Mouse (Mus musculus) gonadal fat pad, adult 2 months (tissue): ENCODE data around the gene Ino80b. TPM values are rescaled to one million over a fixed set of nuclear protein-coding genes. Genes with fewer than 3 reads are reported as not detected.

Experiments
- DNase-seq: peaks from one replicate; pipeline ENCODE4 v3.0.0-alpha.2; 2012; ENCODE audit warnings: low read depth
- polyA plus RNA-seq: library from polyadenylated mRNA; depleted of rRNA; stranded (reverse); fragments of >200 nt; gene quantifications from 2 replicates; pipeline ENCODE4 v1.2.3, GENCODE M21; 2012

Gene Ino80b
- polyA plus RNA-seq, 1 experiment: 17.1 TPM

DNA sequence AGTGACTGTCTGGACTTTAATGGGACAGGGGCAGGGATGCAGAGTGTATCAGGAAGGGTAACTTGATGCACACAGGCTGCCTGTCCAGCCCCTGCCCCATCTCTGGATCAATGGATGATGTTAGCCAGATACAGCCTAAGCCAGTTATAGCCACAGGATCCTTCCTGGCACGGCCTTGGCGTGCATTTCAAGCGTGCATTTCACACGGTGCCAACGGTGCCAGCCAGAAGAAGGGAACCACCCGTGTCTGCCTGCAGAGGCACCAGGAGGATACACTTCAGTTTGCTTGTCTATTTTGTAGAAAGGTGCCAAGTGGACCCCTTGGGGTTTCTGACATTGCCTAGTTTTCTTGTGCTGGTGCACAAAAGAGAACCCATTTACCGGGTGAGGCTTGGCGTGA lies 14.8 kb upstream of the Ino80b start:
- DNase-seq: no peak

DNA sequence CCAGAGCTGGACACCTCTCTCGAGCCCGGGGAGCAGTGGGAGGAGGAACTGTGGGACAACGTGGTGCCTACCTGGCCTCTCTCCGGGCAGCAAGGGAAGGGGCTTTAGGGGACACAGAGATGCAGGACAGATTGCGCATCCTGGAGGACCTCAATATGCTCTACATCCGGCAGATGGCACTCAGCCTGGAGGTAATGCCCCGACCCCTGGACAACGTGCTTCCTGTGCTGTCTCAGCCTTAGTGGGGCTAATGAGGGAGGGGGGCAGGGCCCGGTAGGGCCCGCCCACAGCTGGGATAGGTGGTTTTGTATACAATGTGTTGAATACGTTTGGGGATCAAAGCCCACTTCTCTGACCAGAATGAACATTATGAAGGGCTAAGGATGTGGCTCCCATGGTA lies 12.8 kb upstream of the Ino80b start:
- DNase-seq: no peak

DNA sequence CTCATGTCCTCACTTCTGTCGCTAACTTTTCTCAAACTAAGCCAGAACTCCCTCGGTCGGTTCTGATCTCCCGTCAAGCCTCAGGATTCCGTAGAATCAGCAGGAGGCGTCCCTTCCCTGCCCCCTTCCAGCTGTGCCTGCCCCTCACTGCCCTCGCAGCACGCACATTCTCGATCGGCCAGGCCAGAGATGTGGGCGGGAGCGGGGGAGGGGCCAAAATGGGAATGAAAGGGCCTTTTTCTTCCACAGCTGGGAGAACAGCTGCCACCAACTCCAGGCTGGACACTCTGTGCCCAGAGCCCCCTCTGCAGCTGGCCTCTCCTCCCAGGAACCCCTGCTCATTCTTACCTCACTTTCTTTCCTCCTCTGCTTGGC lies 12.3 kb upstream of the Ino80b start:
- DNase-seq: no peak

DNA sequence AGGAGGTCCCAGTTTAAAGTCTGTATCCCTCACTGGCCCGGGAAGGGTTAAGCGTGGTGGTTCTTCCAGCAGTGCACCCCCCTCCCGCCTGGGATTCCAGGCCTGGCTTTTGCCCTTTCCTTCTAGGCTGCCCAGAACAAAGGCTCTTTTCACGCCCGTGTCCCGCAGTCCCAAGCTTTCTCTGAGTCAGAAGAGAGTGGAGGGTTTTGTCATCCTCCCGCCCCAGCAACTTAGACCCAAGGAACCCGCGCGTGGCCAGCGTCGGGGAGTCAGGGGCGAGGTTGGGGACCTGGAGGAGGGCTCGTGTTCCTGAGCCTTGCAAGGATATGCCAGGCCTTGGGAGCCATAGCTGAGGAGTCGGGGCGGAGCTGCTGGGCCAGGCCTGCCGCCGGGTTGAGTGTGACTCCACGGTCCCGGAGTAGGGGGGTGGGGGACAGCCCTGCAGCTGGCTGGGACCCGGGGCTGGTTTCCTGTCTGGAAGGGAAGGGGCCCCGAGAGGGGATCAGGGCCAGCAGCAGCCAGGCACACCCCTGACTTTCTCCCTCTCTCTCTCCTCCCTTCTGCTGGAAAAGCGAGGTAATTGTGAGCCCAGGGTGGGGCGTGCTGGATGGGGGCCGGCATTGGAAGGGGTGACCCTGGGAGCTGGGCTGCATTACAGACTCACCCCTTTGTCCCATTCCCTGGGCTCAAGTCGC lies 11.8 kb upstream of the Ino80b start:
- DNase-seq: no peak

DNA sequence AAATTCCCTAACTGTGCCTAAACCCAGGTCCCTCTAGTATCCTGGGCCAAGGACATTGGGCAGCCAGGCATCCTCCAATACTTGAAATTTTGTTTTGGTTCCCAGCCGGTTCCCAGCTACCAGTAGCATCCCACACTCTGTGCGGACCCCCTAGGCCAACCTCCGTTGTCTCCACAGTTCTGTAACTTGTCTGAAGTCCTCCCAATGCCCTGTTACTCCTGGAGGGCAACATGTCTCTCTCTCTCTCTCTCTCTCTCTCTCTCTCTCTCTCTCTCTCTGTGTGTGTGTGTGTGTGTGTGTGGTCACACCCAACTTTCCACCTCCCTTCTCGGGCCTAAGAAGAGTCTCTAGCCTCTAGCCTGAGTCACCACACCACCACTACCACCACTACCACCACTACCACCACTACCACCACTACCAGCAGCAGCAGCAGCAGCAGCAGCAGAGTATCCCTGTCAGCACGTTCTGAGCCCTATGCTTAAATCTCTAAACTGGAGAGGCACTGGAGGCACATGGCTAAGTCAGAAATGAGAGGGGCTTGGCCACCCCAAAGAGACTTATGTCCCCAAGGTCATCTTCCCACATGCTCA lies 11.2 kb upstream of the Ino80b start:
- DNase-seq: no peak

DNA sequence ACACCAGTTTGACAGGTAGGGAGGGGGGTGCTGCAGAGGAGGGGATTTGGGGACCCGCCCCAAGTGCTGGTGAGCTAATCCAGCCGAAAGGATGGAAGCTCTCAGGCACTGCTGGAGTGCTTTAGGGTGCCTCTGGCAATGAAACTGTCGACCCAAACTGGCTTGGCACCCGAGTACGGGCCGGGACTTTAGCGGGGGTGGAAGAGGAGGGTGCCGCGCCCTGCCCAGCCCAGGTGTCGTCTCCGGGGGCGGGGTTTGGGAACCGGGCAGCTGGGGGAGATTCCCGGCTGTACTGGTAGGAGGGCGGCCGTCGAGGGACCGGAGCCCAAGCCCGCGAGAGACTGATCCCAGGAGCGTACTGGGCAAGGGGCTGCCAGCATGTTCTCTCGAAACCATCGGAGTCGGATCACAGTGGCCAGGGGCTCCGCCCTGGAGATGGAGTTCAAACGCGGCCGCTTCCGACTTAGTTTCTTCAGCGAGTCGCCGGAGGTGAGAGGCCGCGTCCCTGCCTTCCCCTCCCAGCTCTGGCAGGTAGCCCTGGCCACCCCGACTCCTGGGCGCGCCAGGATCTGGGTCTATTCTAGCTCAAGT lies 10.4 kb upstream of the Ino80b start:
- DNase-seq: no peak

DNA sequence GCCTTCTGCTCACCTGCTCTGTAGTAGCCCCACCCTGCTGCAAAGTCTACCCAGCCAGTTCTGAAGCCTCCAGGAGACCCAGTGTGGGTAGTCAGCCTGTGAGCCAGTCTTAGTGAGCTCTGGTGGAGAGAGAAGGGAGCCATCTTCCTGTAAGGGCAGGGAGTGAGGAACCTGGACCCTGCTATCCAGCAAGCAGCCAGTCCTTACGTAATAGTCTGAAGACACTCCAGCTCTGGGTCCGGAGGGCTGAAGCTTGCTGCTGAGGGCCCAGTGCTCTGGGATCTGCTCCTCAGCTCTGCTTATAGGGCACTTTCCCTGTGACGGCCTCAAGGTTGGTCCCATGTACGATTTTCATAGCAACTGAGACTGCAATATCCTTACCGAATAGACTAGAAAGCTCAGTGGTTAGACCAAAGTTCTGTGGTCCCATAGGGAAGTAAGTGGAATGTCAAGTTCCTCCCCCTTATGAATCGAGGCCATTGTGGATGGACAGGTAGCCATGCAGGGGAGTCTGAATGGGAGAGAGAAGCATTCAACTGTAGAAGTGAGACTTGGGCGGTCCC lies 9.8 kb upstream of the Ino80b start, which contains the start of gene Rtkn:
Gene Rtkn, plus strand, starts transcription at position 513 of the 563 bp plus-strand sequence.
- DNase-seq: no peak

DNA sequence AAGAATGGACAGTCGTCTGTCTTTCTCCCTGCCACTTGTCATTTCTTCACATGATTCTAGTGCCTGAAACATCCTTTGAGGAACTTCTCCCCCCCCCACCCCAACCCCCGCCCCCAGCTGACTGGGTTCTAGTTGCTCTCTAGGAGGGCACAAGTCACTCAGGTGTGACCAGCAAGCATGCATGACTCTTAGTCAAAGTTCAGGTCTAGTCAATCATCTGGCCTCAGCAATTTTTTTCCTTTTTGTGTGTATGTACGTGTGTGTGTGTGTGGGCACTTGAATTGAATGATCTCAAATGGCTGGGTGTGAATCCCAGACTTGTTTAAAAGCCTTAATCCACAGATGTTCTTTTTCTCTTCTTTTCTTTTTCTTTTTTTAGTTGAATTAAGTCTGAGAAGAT lies 9.0 kb upstream of the Ino80b start:
- DNase-seq: no peak

DNA sequence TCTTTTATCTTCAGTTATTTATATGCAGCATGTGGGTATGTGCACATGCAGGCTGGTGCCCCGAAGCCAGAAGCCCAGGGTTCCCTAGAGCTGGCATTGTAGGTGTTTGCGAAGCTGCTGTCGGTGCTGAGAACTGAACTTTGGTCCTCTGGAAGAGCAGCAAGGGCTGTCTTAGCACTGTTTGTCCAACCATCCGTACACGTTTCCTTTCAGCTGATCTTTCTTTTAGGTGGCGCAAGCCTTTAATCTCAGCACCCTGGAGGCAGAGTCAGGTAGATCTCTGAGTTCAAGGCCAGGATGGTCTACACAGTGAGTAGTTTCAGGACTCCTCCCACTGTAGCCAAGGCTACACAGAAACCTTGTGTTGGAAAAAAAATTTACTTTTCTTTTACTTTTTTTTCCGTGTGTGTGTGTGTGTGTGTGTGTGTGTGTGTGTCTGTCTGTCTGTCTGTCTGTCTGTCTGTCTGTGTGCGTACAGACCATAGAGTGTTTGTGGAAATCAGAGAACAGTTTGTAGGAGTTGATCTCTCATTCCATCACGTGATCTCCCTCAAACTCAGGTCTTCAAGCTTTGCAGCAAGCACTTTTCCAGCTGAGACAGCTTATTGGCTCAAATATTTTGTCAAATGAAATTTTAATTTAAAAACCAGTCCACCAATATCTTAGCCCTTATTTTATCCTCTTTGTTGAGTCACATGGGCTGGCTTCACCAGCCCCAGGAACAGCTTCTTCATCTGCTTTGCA lies 7.1 kb upstream of the Ino80b start:
- DNase-seq: no peak

DNA sequence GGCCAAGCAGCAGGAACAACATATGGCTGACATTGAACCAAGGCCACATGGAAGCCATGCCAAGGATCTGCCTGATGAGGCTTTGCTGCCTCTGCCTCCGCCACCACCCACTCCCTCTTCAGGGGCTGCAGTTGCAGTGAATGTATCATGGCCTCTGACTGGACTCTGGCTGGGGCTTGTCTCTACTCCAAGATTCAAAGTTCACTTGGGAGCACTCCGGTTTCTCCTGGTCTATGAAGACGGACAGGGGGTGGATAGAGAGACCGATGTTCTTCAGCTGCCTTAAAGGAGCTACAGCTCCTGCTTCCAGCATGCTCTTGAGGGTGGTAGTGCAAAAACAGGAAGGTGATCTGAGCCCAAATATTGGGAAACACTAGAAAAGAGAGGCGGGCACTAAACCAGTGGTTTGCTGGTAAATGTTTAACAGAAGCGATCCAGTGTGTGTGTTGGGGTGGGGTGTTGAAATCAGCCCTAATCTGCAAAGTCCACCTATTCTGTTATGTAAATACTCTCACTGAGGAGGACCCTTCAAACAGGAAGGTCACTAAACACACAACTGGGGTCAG lies 6.3 kb upstream of the Ino80b start:
- DNase-seq: no peak

DNA sequence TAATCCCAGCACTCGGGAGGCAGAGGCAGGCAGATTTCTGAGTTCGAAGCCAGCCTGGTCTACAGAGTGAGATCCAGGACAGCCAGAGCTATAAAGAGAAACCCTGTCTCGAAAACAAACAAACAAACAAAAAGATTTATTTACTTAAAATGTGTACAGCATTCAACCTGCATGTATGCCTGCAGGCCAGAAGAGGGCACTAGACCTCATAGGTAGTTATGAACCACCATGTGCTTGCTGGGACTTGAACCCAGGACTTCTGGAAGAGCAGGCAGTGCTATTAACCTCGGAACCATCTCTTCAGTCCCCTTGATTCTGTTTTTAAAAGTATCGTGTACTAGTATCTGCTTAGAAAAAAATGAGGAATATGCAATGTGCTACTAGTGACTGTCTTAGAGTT lies 2.2 kb upstream of the Ino80b start:
- no peak for DNase-seq

DNA sequence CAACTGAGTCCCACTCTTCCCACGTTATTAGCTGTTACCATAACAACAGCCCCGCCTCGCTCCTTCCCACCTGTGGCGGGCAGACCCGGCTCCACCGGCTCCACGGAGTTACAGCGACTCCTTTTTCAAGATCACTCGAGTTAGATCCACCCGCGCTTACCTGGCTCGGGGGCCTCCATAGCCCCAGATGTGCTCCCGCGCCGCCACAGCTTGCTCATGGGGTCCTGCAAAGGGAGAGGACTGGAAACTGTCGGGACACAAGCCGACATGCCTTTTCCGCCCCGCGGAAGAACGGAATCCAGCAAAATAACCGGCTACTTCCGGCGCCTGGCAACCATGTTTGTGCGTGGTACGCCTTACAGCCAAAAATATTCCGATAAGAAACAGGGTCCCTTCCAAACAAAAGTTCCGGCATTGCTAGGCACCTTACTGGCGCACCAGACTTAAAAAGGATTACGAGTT lies 349 bp downstream of the Ino80b start:
- no peak for DNase-seq

DNA sequence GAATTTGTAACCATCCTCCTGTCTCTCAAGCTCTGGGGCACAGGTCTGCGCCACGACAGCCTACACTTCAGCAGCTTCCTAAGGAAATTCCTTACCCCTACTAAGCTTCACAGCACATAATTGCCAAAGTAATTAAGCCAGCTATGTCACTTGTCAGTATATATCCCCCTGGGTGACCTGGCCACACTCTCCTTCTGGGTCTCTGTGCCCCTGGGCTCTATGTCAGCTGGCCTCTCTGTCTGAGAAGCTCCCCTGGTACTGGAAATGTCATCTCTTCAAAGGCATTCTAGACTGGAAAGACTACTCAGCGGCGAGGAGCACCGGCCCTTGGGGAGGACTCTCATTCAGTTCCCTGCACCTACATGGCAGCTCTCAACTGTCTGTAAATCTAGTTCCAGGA lies 2.3 kb downstream of the Ino80b start:
- DNase-seq: no peak

DNA sequence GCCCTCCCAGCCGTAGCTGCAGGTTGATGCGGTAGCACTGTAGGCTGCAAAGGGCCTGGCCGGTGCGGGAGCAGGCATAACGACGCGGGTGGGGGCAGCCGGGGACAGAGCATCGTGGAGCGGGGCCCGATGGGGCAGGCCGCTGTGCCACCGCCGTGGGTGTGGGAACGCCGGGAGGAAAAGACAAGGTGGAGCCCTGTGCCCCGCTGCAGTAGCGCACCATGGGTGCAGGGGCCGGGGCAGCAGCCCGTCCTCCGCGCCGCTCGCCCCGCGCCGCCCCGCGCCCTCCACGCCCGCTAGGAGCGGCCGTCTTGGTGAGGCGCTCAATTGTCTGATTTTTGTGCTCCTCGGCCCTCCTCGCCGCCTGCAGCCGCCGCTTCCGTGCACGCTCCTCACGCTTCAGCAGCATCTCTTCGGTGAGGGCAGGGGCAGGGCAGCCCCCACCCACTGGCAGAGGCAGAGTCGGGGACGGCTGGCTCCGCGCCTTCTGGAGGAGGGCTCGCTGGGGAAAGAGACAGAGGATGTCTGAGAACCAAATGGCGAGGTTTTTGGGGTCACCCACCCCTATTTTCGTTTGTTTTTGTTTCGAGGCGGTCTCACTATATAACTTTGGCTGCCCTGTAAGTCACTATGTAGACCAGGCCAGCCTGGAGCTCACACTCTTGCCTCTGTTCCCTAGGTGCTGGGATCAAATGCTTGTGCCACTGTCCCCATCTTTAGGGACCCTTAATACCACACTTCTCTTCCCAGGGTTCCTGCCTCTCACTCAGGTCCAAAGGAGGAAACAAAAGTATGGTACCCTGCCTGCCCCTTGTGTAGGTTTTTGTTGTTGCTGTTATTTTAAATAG lies 3.1 kb downstream of the Ino80b start:
- no peak for DNase-seq

DNA sequence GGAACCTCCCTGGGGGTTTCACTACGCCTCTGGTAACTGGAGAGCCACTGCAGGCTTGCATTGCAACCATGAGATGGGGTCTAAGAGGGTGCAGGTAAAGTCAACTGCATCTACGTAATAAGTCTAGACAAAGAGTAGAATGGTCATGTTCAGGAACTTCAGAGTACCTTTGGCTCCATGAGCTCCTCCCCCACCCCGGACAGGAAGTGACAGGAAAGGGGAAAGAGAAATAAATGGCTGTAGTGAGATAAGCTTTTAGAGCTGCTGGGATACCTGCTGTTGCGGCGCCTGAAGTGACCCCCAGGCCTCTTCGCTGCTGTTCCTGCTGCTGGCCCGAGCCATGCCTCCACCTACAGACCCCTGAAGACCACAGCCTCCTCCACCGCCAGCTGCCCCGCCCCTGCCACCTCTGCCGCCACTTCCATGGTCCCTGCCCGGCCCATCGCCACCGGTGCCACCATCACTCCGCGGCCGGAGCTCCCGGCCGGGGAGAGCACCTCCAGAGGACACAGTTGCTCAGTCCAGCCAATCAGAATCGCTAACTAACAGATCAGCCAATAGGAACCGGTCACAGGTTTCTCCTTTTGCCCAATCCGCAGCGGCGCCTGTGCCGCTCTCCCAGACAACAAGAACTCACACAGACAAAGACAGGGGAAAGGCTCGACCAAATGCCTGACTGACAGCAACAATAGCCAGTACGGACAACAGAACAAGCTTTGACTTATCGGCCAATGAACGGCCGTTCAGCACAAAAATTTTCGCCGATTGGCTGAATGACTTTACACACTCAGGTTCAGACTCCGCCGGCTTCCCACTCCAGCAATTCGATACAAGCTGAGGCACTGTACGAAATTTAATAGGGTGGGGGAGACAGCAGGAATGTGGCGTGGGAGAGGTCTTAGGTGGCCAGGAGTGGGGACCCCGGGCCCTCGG lies 4.0 kb downstream of the Ino80b start, which contains the start of gene Wbp1:
Gene Wbp1, minus strand, starts transcription at position 630 of the 933 bp plus-strand sequence.
- DNase-seq: peak; percentile 93

DNA sequence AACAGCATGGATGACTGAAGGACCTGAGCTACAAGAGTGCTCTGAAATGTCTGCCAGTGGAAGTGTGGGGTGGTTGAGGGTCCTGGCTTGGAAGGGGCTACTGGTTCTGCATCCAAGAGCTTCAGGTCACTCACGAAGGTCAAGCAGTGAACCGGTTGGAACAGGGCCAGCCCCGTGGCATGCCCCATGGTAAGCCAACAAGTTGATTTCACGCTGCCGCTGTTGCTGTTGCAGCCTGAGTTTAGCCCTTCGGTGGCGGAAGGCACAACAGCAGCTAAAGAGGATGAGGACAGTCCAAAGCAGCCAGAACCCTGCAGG lies 5.5 kb downstream of the Ino80b start:
- no peak for DNase-seq

DNA sequence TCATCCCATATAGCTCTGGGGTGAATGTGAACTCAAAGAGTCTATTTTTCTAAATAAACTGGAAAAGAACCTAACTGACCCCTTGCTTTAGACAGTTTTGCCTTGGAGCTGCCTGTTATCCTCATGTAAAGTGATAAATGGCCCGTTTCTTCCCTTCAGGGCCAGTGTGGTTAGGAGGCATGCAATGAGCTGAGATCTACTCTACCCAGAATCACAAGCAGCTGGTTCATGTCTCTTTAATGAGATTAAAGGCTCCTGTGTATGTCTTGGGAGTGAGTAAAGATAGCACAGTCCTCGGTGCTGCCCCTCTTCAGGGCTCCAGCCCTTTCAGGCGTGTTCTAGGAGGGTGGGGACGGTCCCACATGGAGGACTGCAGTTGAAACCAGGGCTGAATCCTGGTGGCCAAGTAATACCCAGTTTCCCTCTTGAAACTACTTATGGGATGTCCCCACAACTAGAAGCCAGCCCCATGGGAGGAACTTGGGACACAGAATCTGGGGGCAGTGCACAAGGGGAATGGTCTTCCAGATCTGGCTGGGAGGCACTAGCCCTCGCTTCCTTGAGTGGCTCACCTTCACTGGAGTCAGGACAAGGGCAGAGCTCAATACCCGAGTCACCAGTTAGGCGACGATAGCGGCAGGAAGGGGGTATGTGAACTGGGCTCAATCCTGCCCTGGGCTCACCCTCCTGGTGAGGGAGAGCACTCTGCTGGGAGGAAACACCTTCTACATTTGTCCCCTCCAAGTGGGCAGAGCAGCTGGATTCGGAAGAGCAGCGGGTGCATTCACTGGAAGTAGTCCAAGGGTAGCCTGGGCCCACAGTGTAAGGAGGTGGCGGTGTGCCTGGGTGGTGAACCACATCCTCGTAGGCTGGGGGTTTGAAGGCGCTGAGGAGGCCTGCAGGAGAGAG lies 6.2 kb downstream of the Ino80b start:
- DNase-seq: no peak

DNA sequence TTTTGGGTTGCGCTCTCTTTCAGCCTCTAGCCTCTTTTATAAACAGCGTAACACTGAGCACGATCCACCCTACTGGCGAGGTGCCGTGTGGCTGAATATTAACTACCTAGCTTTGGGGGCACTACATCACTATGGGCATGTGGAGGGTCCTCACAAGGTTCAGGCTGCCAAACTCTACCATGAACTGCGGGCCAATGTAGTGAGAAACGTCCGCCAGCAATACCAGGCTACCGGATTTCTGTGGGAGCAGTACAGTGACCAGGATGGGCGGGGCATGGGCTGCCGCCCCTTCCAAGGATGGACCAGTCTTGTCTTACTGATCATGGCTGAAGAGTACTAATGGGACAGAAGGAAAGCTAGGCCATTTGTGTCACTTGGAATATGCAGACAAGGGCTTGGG lies 6.9 kb downstream of the Ino80b start:
- DNase-seq: no peak

DNA sequence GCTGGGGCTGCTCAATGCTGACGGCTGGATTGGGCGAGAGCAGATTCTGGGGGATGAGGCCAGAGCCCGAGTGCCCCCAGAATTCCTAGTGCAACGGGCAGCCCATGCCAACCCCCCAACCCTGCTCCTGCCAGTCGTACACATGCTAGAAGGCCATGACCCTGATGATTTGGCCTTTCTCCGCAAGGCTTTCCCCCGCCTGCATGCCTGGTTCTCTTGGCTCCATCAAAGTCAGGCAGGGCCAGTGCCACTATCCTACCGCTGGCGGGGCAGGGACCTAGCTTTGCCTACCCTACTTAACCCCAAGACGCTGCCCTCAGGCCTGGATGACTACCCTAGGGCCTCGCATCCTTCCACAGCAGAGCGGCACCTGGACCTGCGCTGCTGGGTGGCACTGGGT lies 7.6 kb downstream of the Ino80b start:
- no peak for DNase-seq
